Mouse (Mus musculus): ENCODE data around the gene Ube2i. TPM values are rescaled to one million over a fixed set of nuclear protein-coding genes. Genes with fewer than 3 reads are reported as not detected.
"Not testable (repeated sequence)": the region's sequence is repeated elsewhere in the genome, so short reads cannot be mapped to it uniquely, and the experiment has no call there.

Gene Ube2i
- polyA plus RNA-seq, 1 experiment from 2014 or later: 482 TPM

- H3K4me3 ChIP-seq (ENCODE audit: low read depth, low read length): no peak overlapping the region
- H3K4me1 ChIP-seq (ENCODE audit: control insufficient read depth, insufficient read depth, low read length): no peaks in the 10 kb centered on the region
- H3K27me3 ChIP-seq (ENCODE audit: control insufficient read depth, insufficient read depth, low read length): peaks cover 32% of the 10 kb centered on the region
- WGBS (ENCODE audit: insufficient replicate concordance): 75% methylated on average over 18 of the region's 18 CpGs
- ATAC-seq (replicated peaks; ENCODE audit: insufficient number of reproducible peaks, low FRiP score, low TSS enrichment): no peak
- H3K4me2 ChIP-seq: no peak overlapping the region
- no peaks in the 10 kb centered on the region; the same call in 1 of the 2 replicates for H3K36me3 ChIP-seq (ENCODE audit: control insufficient read depth, insufficient read depth, low read length)
- no peak overlapping the region for H3K9ac ChIP-seq (ENCODE audit: low read depth, low read length)
- H3K27ac ChIP-seq (ENCODE audit: low read depth, low read length): no peak overlapping the region
- no peaks in the 10 kb centered on the region for H3K9me3 ChIP-seq (replicated peaks; ENCODE audit: control insufficient read depth, low read length)
Measured at GRCm38 (mm10) chr17:25248033-25248750, 26.2 kb downstream of the Ube2i start.

DNA sequence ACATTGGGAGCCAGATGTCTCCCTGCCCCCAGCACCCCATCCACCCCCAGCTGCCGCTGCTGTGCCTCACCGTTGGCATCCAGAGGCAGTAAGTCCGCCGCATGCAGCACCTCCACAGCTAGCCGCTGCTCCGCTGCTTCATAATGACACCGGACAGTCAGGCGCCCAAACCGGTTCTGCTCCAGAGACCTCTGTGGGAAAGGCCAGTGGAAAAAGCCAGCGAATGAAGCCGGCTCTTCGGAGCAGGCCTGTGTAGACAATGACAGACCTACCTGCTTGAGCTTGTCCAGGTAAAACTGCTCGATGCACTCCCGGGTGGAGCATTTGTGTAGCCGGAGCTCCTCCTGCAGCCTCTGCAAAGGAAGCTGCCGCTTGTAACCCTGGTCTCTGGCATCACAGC, 30.2 kb downstream of the Ube2i start:
- 79% methylated on average over 16 of the region's 16 CpGs for WGBS (ENCODE audit: insufficient replicate concordance)
- no peak overlapping the region for H3K4me2 ChIP-seq
- no peak for ATAC-seq (replicated peaks; ENCODE audit: insufficient number of reproducible peaks, low FRiP score, low TSS enrichment)

DNA sequence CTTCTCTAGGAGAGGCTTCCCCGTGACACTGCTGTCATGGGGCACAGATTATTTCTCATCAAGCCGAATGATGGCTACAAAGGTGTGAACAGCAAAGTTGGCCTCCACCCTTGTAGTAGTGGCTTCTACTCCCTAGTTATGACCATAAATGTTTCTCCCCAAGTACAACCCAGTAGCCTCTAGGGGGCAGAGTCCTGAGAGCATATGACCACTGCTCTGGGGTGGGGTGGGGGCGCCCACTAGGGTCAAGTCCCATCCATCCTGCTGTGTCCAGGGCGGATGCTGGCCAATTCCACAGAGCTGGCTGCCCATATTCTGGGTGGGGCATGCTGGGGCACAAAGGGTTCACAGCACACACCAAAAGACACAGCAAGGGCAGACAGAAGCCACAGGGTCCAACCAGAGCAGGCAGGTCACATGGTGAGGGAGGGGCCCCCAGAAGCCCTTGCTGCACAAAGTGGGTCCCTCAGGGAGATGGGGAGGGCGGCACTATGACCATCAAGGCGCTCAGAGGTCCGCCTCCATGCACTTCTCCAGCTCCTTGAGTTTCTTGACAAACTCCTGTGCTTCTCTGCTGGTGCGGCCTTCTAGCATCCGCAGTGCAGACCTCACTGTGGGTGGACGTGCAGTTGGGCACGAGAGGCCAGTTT, 31.2 kb downstream of the Ube2i start:
- no peak overlapping the region for H3K9ac ChIP-seq (ENCODE audit: low read depth, low read length)
- H3K4me2 ChIP-seq: no peak overlapping the region
- WGBS (ENCODE audit: insufficient replicate concordance): 87% methylated on average over 11 of the region's 11 CpGs
- no peak for ATAC-seq (replicated peaks; ENCODE audit: insufficient number of reproducible peaks, low FRiP score, low TSS enrichment)
- H3K36me3 ChIP-seq (ENCODE audit: control insufficient read depth, insufficient read depth, low read length): peaks cover 4% of the 10 kb centered on the region; the same call in 1 of the 2 replicates
- peaks cover 15% of the 10 kb centered on the region for H3K4me1 ChIP-seq (ENCODE audit: control insufficient read depth, insufficient read depth, low read length)
- H3K27ac ChIP-seq (ENCODE audit: low read depth, low read length): no peak overlapping the region
- no peak overlapping the region for H3K4me3 ChIP-seq (ENCODE audit: low read depth, low read length)
- 0 out of 2 replicates have a peak, but pooled peaks cover 6% of the 10 kb centered on the region for H3K27me3 ChIP-seq (ENCODE audit: control insufficient read depth, insufficient read depth, low read length)
- no peaks in the 10 kb centered on the region for H3K9me3 ChIP-seq (replicated peaks; ENCODE audit: control insufficient read depth, low read length)

More for the DNA sequence above, 30.2 kb downstream of the Ube2i start:
- no peak overlapping the region for H3K9ac ChIP-seq (ENCODE audit: low read depth, low read length)
- peaks cover 12% of the 10 kb centered on the region for H3K4me1 ChIP-seq (ENCODE audit: control insufficient read depth, insufficient read depth, low read length)
- H3K9me3 ChIP-seq (replicated peaks; ENCODE audit: control insufficient read depth, low read length): no peaks in the 10 kb centered on the region
- no peak overlapping the region for H3K27ac ChIP-seq (ENCODE audit: low read depth, low read length)
- peaks cover 4% of the 10 kb centered on the region; the same call in 1 of the 2 replicates for H3K36me3 ChIP-seq (ENCODE audit: control insufficient read depth, insufficient read depth, low read length)
- no peak overlapping the region for H3K4me3 ChIP-seq (ENCODE audit: low read depth, low read length)
- H3K27me3 ChIP-seq (ENCODE audit: control insufficient read depth, insufficient read depth, low read length): peaks cover 11% of the 10 kb centered on the region; the same call in 1 of the 2 replicates

GRCm38 (mm10) chr17:25239695-25240636, 34.5 kb downstream of the Ube2i start, which contains the start of the genes Gnptg and Tsr3:
Gene Gnptg, minus strand, starts transcription at chr17:25240124.
Gene Tsr3, plus strand, starts transcription at chr17:25240170.
- Histone ChIP-seq H3K4me3 (ENCODE audit: low read depth, low read length) (peak within 1 kb of the TSS; percentile 87), H3K4me2 (peak within 1 kb of the TSS; percentile 94), H3K9ac (ENCODE audit: low read depth, low read length) (peak within 1 kb of the TSS; percentile 91), H3K36me3 (ENCODE audit: control insufficient read depth, insufficient read depth, low read length) (peaks cover 9% of the 10 kb centered on the region), H3K4me1 (ENCODE audit: control insufficient read depth, insufficient read depth, low read length) (peaks cover 15% of the 10 kb centered on the region), H3K9me3 (replicated peaks; ENCODE audit: control insufficient read depth, low read length) (no peaks in the 10 kb centered on the region), H3K27ac (ENCODE audit: low read depth, low read length) (peak within 1 kb of the TSS; percentile 63), H3K27me3 (ENCODE audit: control insufficient read depth, insufficient read depth, low read length) (no peaks in the 10 kb centered on the region)
- under 1% methylated on average over 80 of the region's 80 CpGs for WGBS (ENCODE audit: insufficient replicate concordance)
- 0 out of 2 replicates have a peak, but pooled peaks have one; percentile 70 for ATAC-seq (replicated peaks; ENCODE audit: insufficient number of reproducible peaks, low FRiP score, low TSS enrichment)

DNA sequence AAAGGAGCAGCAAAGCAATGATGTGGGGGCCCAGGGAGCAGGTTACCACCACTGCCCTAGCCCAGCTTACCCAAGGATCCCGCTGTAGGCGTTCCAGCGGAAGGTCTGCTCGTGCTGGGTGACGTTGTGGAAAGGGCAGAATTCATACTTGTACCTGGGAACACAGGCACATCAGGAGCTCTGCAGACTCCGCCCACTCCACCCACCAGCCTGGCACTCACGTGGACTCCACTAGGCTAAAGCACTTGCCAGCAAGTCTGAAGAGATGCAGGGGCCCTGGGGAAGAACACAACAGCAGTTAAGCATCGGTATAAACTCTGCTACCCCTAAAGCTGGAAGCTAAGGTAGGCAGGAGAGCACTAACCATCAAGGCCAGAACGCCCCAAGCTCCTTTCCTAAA, 38.8 kb downstream of the Ube2i start:
- Histone ChIP-seq H3K4me2 (no peak overlapping the region), H3K36me3 (ENCODE audit: control insufficient read depth, insufficient read depth, low read length) (peaks cover 8% of the 10 kb centered on the region; the same call in 1 of the 2 replicates), H3K27me3 (ENCODE audit: control insufficient read depth, insufficient read depth, low read length) (no peaks in the 10 kb centered on the region), H3K9me3 (replicated peaks; ENCODE audit: control insufficient read depth, low read length) (no peaks in the 10 kb centered on the region), H3K4me1 (ENCODE audit: control insufficient read depth, insufficient read depth, low read length) (peaks cover 7% of the 10 kb centered on the region), H3K9ac (ENCODE audit: low read depth, low read length) (no peak overlapping the region), H3K27ac (ENCODE audit: low read depth, low read length) (no peak overlapping the region), H3K4me3 (ENCODE audit: low read depth, low read length) (no peak overlapping the region)
- no peak for ATAC-seq (replicated peaks; ENCODE audit: insufficient number of reproducible peaks, low FRiP score, low TSS enrichment)
- WGBS (ENCODE audit: insufficient replicate concordance): 89% methylated on average over 9 of the region's 9 CpGs

DNA sequence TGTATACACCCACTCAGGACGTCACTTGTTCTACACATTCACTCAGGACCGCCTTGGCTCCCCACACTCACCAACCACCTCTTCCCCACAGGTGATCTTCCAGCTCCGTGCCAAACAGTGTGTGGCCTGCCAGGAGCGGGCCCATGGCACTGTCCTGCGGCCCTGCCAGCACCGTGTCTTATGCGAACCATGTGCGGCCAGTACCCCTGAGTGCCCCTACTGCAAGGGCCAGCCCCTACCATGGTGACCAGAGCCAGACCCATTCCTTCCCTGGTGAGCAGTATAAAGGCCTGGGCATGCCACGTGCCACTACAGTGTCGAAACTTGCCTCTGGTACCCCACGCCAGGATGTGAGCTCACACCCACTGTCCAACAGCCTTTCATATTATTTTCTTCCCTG, 42.8 kb downstream of the Ube2i start:
- H3K36me3 ChIP-seq (ENCODE audit: control insufficient read depth, insufficient read depth, low read length): peaks cover 12% of the 10 kb centered on the region
- 92% methylated on average over 5 of the region's 11 CpGs for whole genome bisulfite sequencing (ENCODE audit: insufficient replicate concordance)
- H3K27ac ChIP-seq (ENCODE audit: low read depth, low read length); H3K4me1 ChIP-seq (ENCODE audit: control insufficient read depth, insufficient read depth, low read length); ATAC-seq (replicated peaks; ENCODE audit: insufficient number of reproducible peaks, low FRiP score, low TSS enrichment); H3K9ac ChIP-seq (ENCODE audit: low read depth, low read length); H3K9me3 ChIP-seq (replicated peaks; ENCODE audit: control insufficient read depth, low read length); H3K4me3 ChIP-seq (ENCODE audit: low read depth, low read length); H3K27me3 ChIP-seq (ENCODE audit: control insufficient read depth, insufficient read depth, low read length); H3K4me2 ChIP-seq: not testable (repeated sequence)

DNA sequence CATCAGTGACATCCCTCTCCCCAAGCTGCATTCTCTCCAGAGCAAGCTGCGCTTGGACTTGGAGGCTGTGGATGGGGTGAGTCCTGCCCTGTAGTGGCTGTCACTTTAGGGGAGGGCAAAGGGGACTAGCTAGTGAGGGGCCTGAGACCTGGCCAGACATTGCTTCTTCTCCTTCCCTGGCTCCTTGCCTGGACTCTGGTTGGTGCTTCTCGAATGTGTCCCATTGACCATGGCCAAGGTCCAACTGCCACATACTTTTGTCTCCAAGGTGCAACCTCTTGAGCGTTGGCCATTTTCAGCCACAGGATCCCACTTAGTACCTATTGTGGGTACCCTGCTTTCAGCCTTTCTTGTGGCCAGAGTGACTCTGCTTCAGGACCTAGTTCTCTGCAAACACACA, 43.7 kb downstream of the Ube2i start:
- peaks cover 12% of the 10 kb centered on the region for H3K36me3 ChIP-seq (ENCODE audit: control insufficient read depth, insufficient read depth, low read length)
- H3K9ac ChIP-seq (ENCODE audit: low read depth, low read length): no peak overlapping the region
- WGBS (ENCODE audit: insufficient replicate concordance): 88% methylated on average over 3 of the region's 3 CpGs
- no peak overlapping the region for H3K4me3 ChIP-seq (ENCODE audit: low read depth, low read length)
- no peak overlapping the region for H3K4me2 ChIP-seq
- ATAC-seq (replicated peaks; ENCODE audit: insufficient number of reproducible peaks, low FRiP score, low TSS enrichment): no peak
- H3K27me3 ChIP-seq (ENCODE audit: control insufficient read depth, insufficient read depth, low read length): no peaks in the 10 kb centered on the region
- H3K4me1 ChIP-seq (ENCODE audit: control insufficient read depth, insufficient read depth, low read length): no peaks in the 10 kb centered on the region
- no peaks in the 10 kb centered on the region for H3K9me3 ChIP-seq (replicated peaks; ENCODE audit: control insufficient read depth, low read length)
- H3K27ac ChIP-seq (ENCODE audit: low read depth, low read length): no peak overlapping the region

GRCm38 (mm10) chr17:25230014-25230655, 44.3 kb downstream of the Ube2i start:
- H3K27me3 ChIP-seq (ENCODE audit: control insufficient read depth, insufficient read depth, low read length); H3K9ac ChIP-seq (ENCODE audit: low read depth, low read length); ATAC-seq (replicated peaks; ENCODE audit: insufficient number of reproducible peaks, low FRiP score, low TSS enrichment); H3K27ac ChIP-seq (ENCODE audit: low read depth, low read length); H3K4me1 ChIP-seq (ENCODE audit: control insufficient read depth, insufficient read depth, low read length); H3K4me3 ChIP-seq (ENCODE audit: low read depth, low read length); H3K36me3 ChIP-seq (ENCODE audit: control insufficient read depth, insufficient read depth, low read length); H3K9me3 ChIP-seq (replicated peaks; ENCODE audit: control insufficient read depth, low read length); H3K4me2 ChIP-seq: not testable (repeated sequence)
- WGBS (ENCODE audit: insufficient replicate concordance): 77% methylated on average over 15 of the region's 17 CpGs

Data from heart, embryonic 11.5 days (tissue).